Mouse (Mus musculus): ENCODE measurements around the gene Ubash3b.

Ubash3b gene

GRCm38 (mm10) chr9:41161413-41161812 lies at the start of gene Ubash3b:
Gene Ubash3b, minus strand, starts transcription at chr9:41161697.
- DNase-seq (ENCODE audit: low spot score in 2 of 2) = no peak

DNA sequence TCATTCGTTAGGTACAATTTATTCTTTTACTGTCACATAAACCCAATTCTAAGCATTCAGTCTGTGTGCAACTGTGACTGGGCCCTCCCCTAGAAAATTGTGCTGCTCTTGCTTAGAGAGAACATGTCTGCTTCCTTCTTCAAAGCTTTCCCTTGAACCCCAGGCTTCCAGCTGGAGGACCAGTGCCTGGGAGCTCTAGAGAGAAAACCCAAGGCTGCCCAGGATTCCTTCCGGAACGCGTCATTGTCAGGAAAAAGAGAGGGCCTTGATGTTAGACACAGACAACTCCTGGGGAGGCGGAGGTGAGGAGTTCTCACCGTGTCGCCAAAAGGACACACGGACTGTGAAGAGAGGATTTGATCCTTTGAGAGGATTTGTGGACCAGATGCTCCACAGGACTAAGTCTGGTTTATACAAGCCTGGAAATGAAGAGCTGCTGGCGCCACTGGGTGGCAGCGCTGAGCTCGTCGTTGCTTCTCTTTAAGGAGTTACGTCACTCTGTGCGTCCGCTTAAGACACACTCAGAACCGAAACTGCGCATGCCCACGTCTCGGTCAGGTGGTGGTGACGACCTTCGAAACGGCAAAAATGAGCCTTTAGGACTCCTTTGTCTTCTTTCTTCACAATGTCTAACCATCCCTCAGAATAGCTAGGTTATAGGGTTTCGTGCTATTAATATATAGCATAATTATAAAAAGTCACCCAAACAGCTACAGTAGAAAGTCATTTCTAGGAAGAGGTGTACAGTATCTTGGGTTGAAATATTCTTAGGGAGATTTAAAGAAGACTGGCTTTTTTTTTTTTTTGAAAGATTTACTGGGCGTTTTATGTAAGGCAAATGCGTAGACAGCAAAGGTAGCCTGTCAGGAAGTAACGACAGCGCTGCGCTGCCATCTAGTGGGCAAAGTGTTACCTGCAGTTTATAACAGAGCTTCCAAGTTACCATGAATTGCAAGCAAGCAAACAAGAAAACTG lies 45.9 kb upstream of the Ubash3b start:
- peak; percentile 90 to 93 for DNase-seq (ENCODE audit: low spot score in 2 of 2)

DNA sequence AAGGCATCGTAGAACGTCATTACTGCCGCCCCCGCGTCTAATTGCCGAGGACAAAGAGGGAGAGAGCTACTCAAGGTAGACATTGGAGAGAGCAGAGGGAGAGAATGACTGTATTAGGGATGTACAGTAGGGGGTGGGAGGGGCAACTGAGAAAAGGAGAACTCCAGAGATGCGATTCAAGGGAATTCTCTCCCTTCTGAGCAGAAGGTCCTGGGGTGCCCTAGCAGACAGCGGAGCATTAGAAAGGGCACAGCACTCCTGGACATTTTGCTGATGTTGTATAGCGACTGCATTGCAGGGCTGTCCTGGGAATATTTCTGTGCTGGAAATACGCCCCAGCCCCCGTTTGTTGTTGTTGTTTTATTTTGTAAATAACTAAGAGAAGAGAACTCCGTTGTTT lies 45.2 kb upstream of the Ubash3b start:
- no peak for DNase-seq (ENCODE audit: low spot score in 2 of 2)

GRCm38 (mm10) chr9:41205267-41205666 lies 43.8 kb upstream of the Ubash3b start:
- DNase-seq (ENCODE audit: low spot score in 2 of 2) = no peak

DNA sequence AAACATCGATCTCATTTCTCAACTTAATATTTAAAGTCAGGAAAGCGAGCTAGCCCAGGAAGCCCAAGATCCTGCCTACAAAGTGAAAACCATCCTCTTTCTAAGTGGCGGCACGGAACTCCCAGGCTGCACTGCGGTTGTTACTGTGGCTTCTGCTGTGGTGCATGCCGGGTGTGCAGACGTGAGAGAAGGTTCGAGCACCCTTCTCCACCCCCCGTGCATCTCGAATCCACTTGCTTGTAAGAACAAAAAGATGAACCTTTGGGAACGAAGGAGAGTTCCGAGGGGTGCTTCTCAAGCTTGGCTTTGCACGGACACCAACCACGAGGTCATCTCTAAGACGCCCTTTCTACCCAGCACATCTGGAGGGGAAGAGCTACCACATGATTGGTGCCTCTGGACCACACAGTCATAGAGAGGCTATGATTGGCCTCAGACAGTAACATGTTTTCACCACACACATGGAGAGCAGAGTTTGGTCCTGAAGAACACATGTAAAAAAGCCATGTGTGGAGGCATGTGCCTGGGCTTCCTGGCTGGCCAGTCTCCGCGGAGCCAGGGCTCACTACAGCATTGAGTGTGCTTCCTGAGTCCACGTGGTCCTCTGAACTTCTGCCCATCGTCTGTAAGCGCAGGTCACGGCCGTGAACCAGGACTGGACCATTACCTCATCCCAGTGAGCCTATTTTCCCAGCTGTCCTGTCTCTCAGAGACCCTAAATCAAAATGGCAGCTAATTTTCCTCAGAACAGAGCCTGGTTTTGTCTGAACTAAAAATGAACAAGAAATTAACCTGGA lies 38.2 kb upstream of the Ubash3b start:
- DNase-seq (ENCODE audit: low spot score in 2 of 2) = no peak

DNA sequence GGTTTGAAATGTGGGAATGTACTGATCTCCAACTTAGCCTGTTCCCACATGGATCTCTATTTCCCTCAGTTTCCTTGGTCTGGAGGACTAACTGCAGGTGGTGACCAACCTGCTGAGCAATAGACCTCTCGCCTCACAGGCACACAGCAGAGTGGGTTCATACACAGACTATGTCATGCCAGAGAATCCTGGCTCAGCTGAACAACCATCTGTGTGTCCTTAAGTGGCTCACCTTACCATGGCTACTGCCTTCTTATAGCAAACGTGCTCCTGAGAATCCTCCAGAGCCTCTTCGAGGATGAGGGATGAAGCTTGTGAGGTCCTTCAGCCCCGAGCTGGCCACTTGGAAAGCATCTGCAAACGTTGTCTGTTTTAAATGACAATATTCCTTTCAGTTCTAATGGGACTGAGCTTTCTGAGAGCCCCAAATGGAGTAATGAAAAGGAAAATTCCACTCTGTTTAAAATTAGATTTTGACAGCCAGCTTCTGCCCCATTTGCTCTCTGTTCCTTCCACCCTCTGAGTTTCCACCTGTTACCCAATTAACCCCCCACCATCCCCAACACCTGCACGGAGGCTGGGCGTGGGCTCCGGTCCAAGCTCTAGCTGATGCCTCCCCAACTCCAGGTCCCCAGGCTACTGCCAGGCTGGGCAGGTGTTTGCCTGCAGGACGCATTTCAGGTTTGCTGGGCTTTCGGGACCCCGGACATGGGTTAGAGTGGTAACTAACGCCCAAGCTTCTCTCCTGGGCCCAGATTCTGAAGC lies 37.2 kb upstream of the Ubash3b start:
- DNase-seq (ENCODE audit: low spot score in 2 of 2) = no peak

- DNase-seq (ENCODE audit: low spot score in 2 of 2) = no peak
Measured at GRCm38 (mm10) chr9:41195742-41196311, 34.3 kb upstream of the Ubash3b start.

DNA sequence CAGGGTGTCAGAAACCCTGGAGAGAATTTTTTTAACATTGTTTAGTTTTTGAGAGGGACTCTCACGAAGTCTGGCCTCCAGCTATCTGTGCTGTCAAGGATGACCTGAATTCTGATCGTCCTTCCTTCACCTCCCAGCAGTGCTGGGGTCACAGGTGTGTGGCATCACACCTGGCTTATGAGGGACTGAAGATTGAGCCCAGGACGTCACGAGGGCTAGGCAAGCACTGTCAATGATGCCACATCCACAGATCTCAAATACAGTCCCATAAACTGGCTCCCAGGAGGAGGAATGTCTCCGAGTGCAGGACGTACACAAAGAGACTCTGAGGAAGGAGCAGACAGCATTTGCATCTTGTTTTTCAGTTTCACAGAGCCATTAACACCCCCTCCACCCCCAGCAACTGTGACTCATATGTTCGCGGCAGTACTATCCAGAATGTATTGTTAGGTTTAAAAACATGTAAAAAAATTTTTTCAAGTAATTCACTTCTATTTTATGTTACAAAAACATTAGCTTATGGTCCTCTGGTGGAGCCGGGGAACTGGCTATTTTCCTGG lies 30.2 kb upstream of the Ubash3b start:
- no peak for DNase-seq (ENCODE audit: low spot score in 2 of 2)

DNA sequence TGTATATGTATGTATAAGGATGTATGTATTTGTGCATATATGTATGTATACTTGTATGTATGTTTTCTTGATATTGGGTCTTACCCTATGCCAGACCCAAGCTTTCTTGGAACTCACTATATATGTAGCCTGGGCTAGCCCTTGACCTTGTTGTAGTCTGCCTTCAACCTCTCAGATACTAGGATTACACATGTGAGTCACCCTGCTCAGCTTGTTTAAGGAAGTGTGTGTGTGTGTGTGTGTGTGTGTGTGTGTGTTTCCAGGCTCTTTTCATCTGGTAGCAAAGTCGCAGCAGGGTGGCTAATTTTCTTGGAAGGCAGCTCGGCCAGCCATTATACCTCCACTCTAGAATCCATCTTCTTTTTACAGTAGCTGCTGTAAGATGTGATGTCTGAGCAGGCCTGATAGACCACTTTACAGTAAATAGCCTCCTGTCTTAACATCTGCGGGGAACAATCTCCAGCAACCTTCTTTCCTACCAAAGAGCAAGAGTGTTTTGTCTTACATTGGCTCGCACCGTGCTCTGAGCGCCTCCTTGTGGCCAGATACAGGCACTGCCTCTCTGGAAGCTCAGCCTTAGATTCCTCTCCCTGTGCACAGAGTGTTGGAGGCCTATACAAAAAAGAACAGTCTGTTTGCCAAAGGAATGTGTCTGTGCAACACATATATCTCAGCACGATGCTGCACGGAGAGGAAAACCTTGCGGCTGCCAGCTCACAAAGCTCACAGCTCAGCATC lies 29.4 kb upstream of the Ubash3b start:
- DNase-seq (ENCODE audit: low spot score in 2 of 2) = peak; percentile 73 to 86

DNA sequence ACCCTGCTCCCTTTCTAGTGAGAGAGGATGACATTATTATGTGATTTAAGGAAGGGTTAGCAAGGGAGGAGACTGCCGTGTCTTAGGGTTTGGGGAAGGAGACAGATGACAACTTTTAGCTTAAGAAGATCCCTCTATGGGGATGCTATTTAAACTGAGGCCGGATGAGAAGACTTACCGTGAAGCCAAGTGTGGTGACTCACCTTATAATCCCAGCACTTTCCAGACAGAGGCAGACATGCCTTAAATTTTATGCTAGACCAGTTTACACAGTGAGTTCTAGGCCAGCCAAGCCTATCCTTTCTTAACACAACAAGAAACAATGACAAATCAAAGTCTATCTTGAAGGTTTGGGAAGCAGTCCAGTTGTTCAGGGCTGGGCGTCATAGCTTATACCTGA lies 26.4 kb upstream of the Ubash3b start:
- DNase-seq (ENCODE audit: low spot score in 2 of 2) = no peak

DNA sequence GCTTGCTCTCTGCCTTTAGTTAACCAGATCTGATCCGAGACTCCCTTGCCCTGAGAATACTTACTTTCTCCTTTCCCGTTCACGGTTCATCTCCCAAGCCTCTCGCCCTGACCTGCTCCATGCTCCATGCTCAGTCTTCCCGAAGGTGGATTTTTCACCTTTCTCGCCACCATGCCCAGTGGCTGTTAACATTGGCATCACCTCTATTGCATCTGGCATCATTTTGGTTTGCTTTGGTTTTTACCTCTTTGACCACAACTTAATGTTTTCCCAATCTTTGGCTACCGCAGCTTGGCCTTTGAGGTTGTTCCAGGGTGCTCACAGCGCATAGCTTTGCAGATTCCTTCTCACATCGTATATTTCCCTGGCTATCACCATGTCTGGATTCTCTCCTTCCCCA lies 26.0 kb upstream of the Ubash3b start:
- no peak for DNase-seq (ENCODE audit: low spot score in 2 of 2)

GRCm38 (mm10) chr9:41185331-41185730 lies 23.8 kb upstream of the Ubash3b start:
- DNase-seq (ENCODE audit: low spot score in 2 of 2) = no peak

DNA sequence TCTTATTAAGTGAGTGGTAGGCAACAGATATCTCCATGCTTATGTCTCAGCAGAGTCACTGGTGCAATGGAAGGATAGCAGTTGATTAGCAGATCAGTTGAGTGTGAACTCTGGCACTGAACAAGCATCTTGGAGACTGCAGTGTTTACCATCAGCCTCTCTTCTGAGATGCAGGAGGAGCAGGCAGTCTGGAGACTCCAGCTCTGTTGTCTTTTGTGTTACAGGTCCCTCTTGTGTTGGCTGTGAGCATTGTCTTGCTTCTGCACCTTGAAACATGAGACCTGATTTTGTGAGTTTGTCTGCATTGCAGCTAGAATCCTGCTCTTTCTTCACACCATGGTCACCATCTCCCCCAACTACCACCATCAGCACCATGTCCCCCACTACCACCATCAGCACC lies 21.1 kb upstream of the Ubash3b start:
- peak in 1 of 2 experiments; percentile 53 for DNase-seq (ENCODE audit: low spot score in 2 of 2)

DNA sequence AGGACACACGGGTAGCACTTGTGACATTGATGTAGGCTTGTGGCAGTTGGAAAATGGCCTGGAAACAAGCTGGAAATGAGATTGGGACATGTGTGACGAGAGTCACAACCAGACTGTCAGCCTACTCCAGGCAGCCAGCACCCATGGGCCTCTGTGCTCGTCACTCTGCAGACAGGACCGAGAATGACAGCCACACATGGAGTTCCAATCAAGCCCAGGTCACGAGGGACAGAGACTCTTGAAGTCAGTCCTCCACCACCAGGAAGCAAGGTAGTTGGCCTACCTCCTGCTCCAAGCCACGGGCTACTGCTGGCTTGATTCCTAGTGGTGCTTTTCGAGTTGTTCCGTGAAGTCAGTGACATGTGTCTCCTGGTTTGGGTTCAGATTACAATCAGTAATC lies 20.3 kb upstream of the Ubash3b start:
- DNase-seq (ENCODE audit: low spot score in 2 of 2) = no peak

GRCm38 (mm10) chr9:41181372-41181771 lies 19.9 kb upstream of the Ubash3b start:
- DNase-seq (ENCODE audit: low spot score in 2 of 2) = no peak

GRCm38 (mm10) chr9:41179056-41179455 lies 17.6 kb upstream of the Ubash3b start:
- no peak for DNase-seq (ENCODE audit: low spot score in 2 of 2)

DNA sequence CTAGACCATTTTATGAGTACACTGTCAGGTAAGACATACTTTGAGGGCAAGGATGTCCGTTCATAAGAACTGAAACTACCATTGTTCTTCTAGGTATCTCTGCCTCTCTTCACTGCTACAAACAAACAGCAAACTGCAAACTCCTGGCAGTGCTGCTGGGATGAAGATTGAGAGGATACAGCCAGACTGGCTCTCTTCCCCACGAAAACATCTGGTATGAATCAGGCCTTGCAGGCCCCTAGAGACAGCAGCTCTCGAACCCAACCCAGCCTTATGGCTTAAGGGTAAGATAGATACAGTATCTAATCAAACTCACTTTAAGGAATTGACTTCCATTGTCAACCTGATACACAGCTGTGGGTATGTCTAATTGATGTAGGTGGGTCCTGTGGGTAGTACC lies 11.7 kb upstream of the Ubash3b start:
- DNase-seq (ENCODE audit: low spot score in 2 of 2) = no peak

GRCm38 (mm10) chr9:41172426-41172825 lies 10.9 kb upstream of the Ubash3b start:
- DNase-seq (ENCODE audit: low spot score in 2 of 2) = no peak

DNA sequence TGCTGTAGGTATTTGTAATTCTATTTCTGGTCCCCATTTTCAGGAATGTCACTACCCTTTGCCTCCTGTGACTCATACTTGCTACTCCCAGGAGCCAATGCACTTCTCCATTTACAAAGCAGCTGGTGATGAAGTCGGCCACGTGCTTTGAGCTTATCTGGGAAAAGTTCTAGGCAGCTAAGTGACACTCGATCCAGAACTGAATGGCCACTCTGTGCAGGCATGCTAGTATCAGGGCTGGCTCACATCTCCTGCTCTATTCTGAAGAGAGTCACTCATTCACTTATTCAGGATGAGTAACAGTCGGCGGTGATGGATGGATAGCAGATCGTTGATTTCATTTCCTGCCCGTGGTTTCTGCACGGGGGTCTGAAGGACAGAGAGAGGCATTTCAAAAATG lies 8.5 kb upstream of the Ubash3b start:
- no peak for DNase-seq (ENCODE audit: low spot score in 2 of 2)

DNA sequence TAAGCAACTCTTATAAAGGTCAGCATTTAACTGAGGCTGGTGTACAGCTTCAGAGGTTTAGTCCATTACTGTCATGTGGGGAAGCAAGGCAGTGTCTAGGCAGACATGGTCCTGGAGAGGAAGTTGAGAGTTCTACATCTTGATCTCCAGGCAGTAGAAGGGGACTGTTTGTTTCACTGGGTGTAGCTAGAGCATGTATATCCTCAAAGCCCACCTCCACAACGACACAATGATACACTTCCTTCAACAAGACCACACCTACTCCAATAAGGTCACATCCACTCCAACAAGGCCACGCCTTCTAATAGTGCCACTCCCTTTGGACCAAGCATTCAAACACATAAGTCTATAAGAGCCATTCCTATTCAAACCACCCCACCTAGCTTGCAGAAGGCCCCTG lies 7.2 kb upstream of the Ubash3b start:
- no peak for DNase-seq (ENCODE audit: low spot score in 2 of 2)

- no peak for DNase-seq (ENCODE audit: low spot score in 2 of 2)
Measured at GRCm38 (mm10) chr9:41168206-41168605, 6.7 kb upstream of the Ubash3b start.
